Mouse (Mus musculus): ENCODE measurements around the gene Ctss.

GRCm38 (mm10) chr3:95516614-95517041, 10.0 kb upstream of the Ctss start:
- TF ChIP-seq CTCF (IDR thresholded peaks at IDR 0.05; ENCODE audit: borderline replicate concordance, insufficient read depth, low read length) (no peak), POLR2A (IDR thresholded peaks at IDR 0.05; ENCODE audit: low read depth, low read length) (no peak)

Measured in embryonic fibroblast, embryonic 13.5 days (primary cell).